Mouse (Mus musculus) heart, embryonic 10.5 days (tissue): ENCODE measurements around the gene Cdh6. TPM values are rescaled to one million over a fixed set of nuclear protein-coding genes. Genes with fewer than 3 reads are reported as not detected.

Source experiments
- DNase-seq: peaks from one replicate; pipeline ENCODE4 v3.0.0-alpha.2; 2017; ENCODE audit warnings: low spot score
- H3K27ac ChIP-seq: fragments of 300-500 bp; sonication (generic); 2 replicates; pipeline ENCODE4 v1.5.1; 2016; ENCODE audit warnings: mild to moderate bottlenecking
- H3K27me3 ChIP-seq: fragments of 300-500 bp; sonication (generic); 2 replicates; pipeline ENCODE4 v1.6.1; 2016; ENCODE audit warnings: mild to moderate bottlenecking; ENCODE audit not compliant: poor library complexity, insufficient read depth, severe bottlenecking
- H3K36me3 ChIP-seq: fragments of 300-500 bp; sonication (generic); 2 replicates; pipeline ENCODE4 v1.6.1; 2016; ENCODE audit warnings: mild to moderate bottlenecking, moderate library complexity
- H3K4me1 ChIP-seq: fragments of 300-500 bp; sonication (generic); 2 replicates; pipeline ENCODE4 v1.6.1; 2016; ENCODE audit warnings: mild to moderate bottlenecking
- H3K4me3 ChIP-seq: fragments of 300-500 bp; sonication (generic); 2 replicates; pipeline ENCODE4 v1.5.1; 2016; ENCODE audit warnings: mild to moderate bottlenecking, moderate library complexity
- H3K9me3 ChIP-seq: fragments of 300-500 bp; sonication (generic); 2 replicates; pipeline ENCODE4 v1.6.1; 2016; ENCODE audit warnings: mild to moderate bottlenecking, moderate library complexity
- whole genome bisulfite sequencing: fragments of 180-500 bp; shearing (Covaris S2); methylation state at CpG from one replicate; pipeline ENCODE4 v1.1.7; 2016; 5-methylcytosine and 5-hydroxymethylcytosine counted together
- polyA plus RNA-seq: library from polyadenylated mRNA; unstranded; fragments of >200 nt; fragmentation: Nextera tagmentation; extraction: Ambion mirVana; gene quantifications from 2 replicates; pipeline ENCODE4 v1.2.1, GENCODE M21; 2016

Cdh6 gene
- polyA plus RNA-seq, 1 experiment from 2014 or later: 5.1 TPM

- no peak overlapping the region for H3K27ac ChIP-seq
- 76% methylated on average over 1 of the region's 1 CpGs for WGBS
- H3K27me3 ChIP-seq: no peaks in the 10 kb centered on the region
- no peak for DNase-seq
- H3K4me3 ChIP-seq: no peak overlapping the region
- H3K9me3 ChIP-seq: no peaks in the 10 kb centered on the region
- no peaks in the 10 kb centered on the region for H3K36me3 ChIP-seq
- no peaks in the 10 kb centered on the region for H3K4me1 ChIP-seq
Measured at GRCm38 (mm10) chr15:13134086-13134485, 39.4 kb downstream of the Cdh6 start.

GRCm38 (mm10) chr15:13133370-13133769 is 40.1 kb downstream of the Cdh6 start:
- Histone ChIP-seq H3K27ac (no peak overlapping the region), H3K36me3 (no peaks in the 10 kb centered on the region), H3K9me3 (no peaks in the 10 kb centered on the region), H3K4me1 (no peaks in the 10 kb centered on the region), H3K4me3 (no peak overlapping the region), H3K27me3 (no peaks in the 10 kb centered on the region)
- 88% methylated on average over 8 of the region's 8 CpGs for WGBS
- DNase-seq: no peak

- WGBS: 80% methylated on average over 3 of the region's 3 CpGs
- H3K36me3 ChIP-seq: no peaks in the 10 kb centered on the region
- no peak for DNase-seq
- H3K9me3 ChIP-seq: no peaks in the 10 kb centered on the region
- no peaks in the 10 kb centered on the region for H3K4me1 ChIP-seq
- no peak overlapping the region for H3K4me3 ChIP-seq
- H3K27me3 ChIP-seq: no peaks in the 10 kb centered on the region
- H3K27ac ChIP-seq: no peak overlapping the region
Measured at GRCm38 (mm10) chr15:13132493-13132892, 41.0 kb downstream of the Cdh6 start.

- DNase-seq: no peak
- Histone ChIP-seq H3K4me3 (no peak overlapping the region), H3K9me3 (no peaks in the 10 kb centered on the region), H3K27me3 (no peaks in the 10 kb centered on the region), H3K27ac (no peak overlapping the region), H3K4me1 (no peaks in the 10 kb centered on the region), H3K36me3 (no peaks in the 10 kb centered on the region)
- WGBS: 85% methylated on average over 5 of the region's 5 CpGs
Measured at GRCm38 (mm10) chr15:13130246-13130645, 43.2 kb downstream of the Cdh6 start.

- H3K27ac ChIP-seq: peak overlapping the region; percentile 52; the same call in 1 of the 2 replicates
- H3K4me1 ChIP-seq: peaks cover 13% of the 10 kb centered on the region
- no peaks in the 10 kb centered on the region for H3K27me3 ChIP-seq
- H3K9me3 ChIP-seq: no peaks in the 10 kb centered on the region
- no peaks in the 10 kb centered on the region for H3K36me3 ChIP-seq
- no peak for DNase-seq
- H3K4me3 ChIP-seq: no peak overlapping the region
- 50% methylated on average over 6 of the region's 6 CpGs for WGBS
Measured at GRCm38 (mm10) chr15:13100341-13100740, 73.1 kb downstream of the Cdh6 start.

GRCm38 (mm10) chr15:13097861-13098260 is 75.6 kb downstream of the Cdh6 start:
- H3K36me3 ChIP-seq: no peaks in the 10 kb centered on the region
- H3K4me1 ChIP-seq: peaks cover 20% of the 10 kb centered on the region
- H3K27me3 ChIP-seq: no peaks in the 10 kb centered on the region
- no peaks in the 10 kb centered on the region for H3K9me3 ChIP-seq
- no peak overlapping the region for H3K4me3 ChIP-seq
- DNase-seq: no peak
- H3K27ac ChIP-seq: no peak overlapping the region
- 85% methylated on average over 6 of the region's 6 CpGs for WGBS

- Histone ChIP-seq H3K4me1 (peaks cover 20% of the 10 kb centered on the region), H3K27me3 (no peaks in the 10 kb centered on the region), H3K27ac (peak overlapping the region; percentile 74), H3K4me3 (no peak overlapping the region), H3K9me3 (no peaks in the 10 kb centered on the region), H3K36me3 (no peaks in the 10 kb centered on the region)
- DNase-seq: no peak
- WGBS: 48% methylated on average over 9 of the region's 9 CpGs
Measured at GRCm38 (mm10) chr15:13095406-13095805, 78.1 kb downstream of the Cdh6 start.

GRCm38 (mm10) chr15:13094881-13095256 is 78.6 kb downstream of the Cdh6 start:
- H3K4me1 ChIP-seq: peaks cover 18% of the 10 kb centered on the region
- WGBS: 57% methylated on average over 7 of the region's 7 CpGs
- H3K9me3 ChIP-seq: no peaks in the 10 kb centered on the region
- no peak for DNase-seq
- 0 out of 2 replicates have a peak overlapping the region, but pooled peaks have one; percentile 74 for H3K27ac ChIP-seq
- H3K4me3 ChIP-seq: no peak overlapping the region
- no peaks in the 10 kb centered on the region for H3K27me3 ChIP-seq
- H3K36me3 ChIP-seq: no peaks in the 10 kb centered on the region

GRCm38 (mm10) chr15:13093954-13094880 is 79.3 kb downstream of the Cdh6 start:
- H3K27me3 ChIP-seq: no peaks in the 10 kb centered on the region
- H3K9me3 ChIP-seq: no peaks in the 10 kb centered on the region
- no peak overlapping the region for H3K4me3 ChIP-seq
- H3K36me3 ChIP-seq: no peaks in the 10 kb centered on the region
- 84% methylated on average over 19 of the region's 19 CpGs for WGBS
- no peak overlapping the region for H3K27ac ChIP-seq
- H3K4me1 ChIP-seq: peaks cover 13% of the 10 kb centered on the region
- no peak for DNase-seq

GRCm38 (mm10) chr15:13092064-13092463 is 81.4 kb downstream of the Cdh6 start:
- no peaks in the 10 kb centered on the region for H3K36me3 ChIP-seq
- 89% methylated on average over 13 of the region's 13 CpGs for WGBS
- no peaks in the 10 kb centered on the region for H3K27me3 ChIP-seq
- H3K4me3 ChIP-seq: no peak overlapping the region
- DNase-seq: no peak
- peaks cover 21% of the 10 kb centered on the region for H3K4me1 ChIP-seq
- H3K9me3 ChIP-seq: no peaks in the 10 kb centered on the region
- H3K27ac ChIP-seq: no peak overlapping the region

GRCm38 (mm10) chr15:13088504-13089058 is 84.9 kb downstream of the Cdh6 start:
- H3K4me1 ChIP-seq: peaks cover 8% of the 10 kb centered on the region; the same call in 1 of the 2 replicates
- no peaks in the 10 kb centered on the region for H3K36me3 ChIP-seq
- H3K9me3 ChIP-seq: no peaks in the 10 kb centered on the region
- no peak for DNase-seq
- H3K27me3 ChIP-seq: no peaks in the 10 kb centered on the region
- no peak overlapping the region for H3K4me3 ChIP-seq
- WGBS: 47% methylated on average over 7 of the region's 7 CpGs
- no peak overlapping the region for H3K27ac ChIP-seq

- Histone ChIP-seq H3K27me3 (no peaks in the 10 kb centered on the region), H3K4me1 (peaks cover 8% of the 10 kb centered on the region; the same call in 1 of the 2 replicates), H3K4me3 (no peak overlapping the region), H3K36me3 (no peaks in the 10 kb centered on the region), H3K9me3 (no peaks in the 10 kb centered on the region), H3K27ac (no peak overlapping the region)
- 82% methylated on average over 9 of the region's 9 CpGs for WGBS
- no peak for DNase-seq
Measured at GRCm38 (mm10) chr15:13084746-13085145, 88.7 kb downstream of the Cdh6 start.

GRCm38 (mm10) chr15:13076908-13077669 is 96.4 kb downstream of the Cdh6 start:
- Histone ChIP-seq H3K4me1 (0 out of 2 replicates have a peak, but pooled peaks cover 11% of the 10 kb centered on the region), H3K9me3 (no peaks in the 10 kb centered on the region), H3K27ac (no peak overlapping the region), H3K4me3 (no peak overlapping the region), H3K27me3 (no peaks in the 10 kb centered on the region), H3K36me3 (no peaks in the 10 kb centered on the region)
- 73% methylated on average over 8 of the region's 8 CpGs for WGBS
- no peak for DNase-seq
